Mouse (Mus musculus) liver, embryonic 16.5 days (tissue): Measurements from ENCODE around the gene Gramd1c. TPM values are rescaled to one million over a fixed set of nuclear protein-coding genes. Genes with fewer than 3 reads are reported as not detected.

Source experiments
- ATAC-seq: fragments of 200-750 bp; cut with Nextera tagmentation; 2 replicates; pipeline ENCODE4 v1.8.0; 2017; ENCODE audit warnings: low read depth, mild to moderate bottlenecking, moderate number of reproducible peaks, moderate library complexity
- H3K27ac ChIP-seq: fragments of 300-500 bp; sonication (generic); 2 replicates; pipeline ENCODE4 v1.5.1; 2014; ENCODE audit warnings: mild to moderate bottlenecking, low read length
- H3K27me3 ChIP-seq: fragments of 300-500 bp; sonication (generic); 2 replicates; pipeline ENCODE4 v1.6.1; 2014; ENCODE audit warnings: low read depth, low read length, mixed read lengths; ENCODE audit not compliant: control insufficient read depth, insufficient read depth
- H3K36me3 ChIP-seq: fragments of 300-500 bp; sonication (generic); 2 replicates; pipeline ENCODE4 v1.6.1; 2014; ENCODE audit warnings: mild to moderate bottlenecking; ENCODE audit not compliant: control insufficient read depth, insufficient read depth
- H3K4me1 ChIP-seq: fragments of 300-500 bp; sonication (generic); 2 replicates; pipeline ENCODE4 v1.6.1; 2014; ENCODE audit warnings: low read depth, low read length, mixed read lengths; ENCODE audit not compliant: control insufficient read depth
- H3K4me2 ChIP-seq: fragments of 300-500 bp; sonication (generic); 2 replicates; pipeline ENCODE4 v1.6.1; 2014; ENCODE audit warnings: low read depth, low read length, mixed read lengths
- H3K4me3 ChIP-seq: fragments of 300-500 bp; sonication (generic); 2 replicates; pipeline ENCODE4 v1.5.1; 2014; ENCODE audit warnings: low read depth, mild to moderate bottlenecking, low read length
- H3K9ac ChIP-seq: fragments of 300-500 bp; sonication (generic); 2 replicates; pipeline ENCODE4 v1.6.1; 2014; ENCODE audit warnings: low read depth, low read length
- H3K9me3 ChIP-seq: fragments of 300-500 bp; sonication (generic); replicated peaks from 2 replicates; pipeline ENCODE4 v1.6.1; 2016; ENCODE audit warnings: low read length; ENCODE audit not compliant: control insufficient read depth
- whole genome bisulfite sequencing: fragments of 180-500 bp; shearing (Covaris S2); extraction: QIAGEN DNeasy Blood & Tissue Kit; methylation state at CpG from one replicate; pipeline ENCODE4 v1.1.7; 2014; ENCODE audit not compliant: insufficient replicate concordance; 5-methylcytosine and 5-hydroxymethylcytosine counted together
- polyA plus RNA-seq: library from polyadenylated mRNA; unstranded; fragments of >200 nt; fragmentation: Nextera tagmentation; extraction: Ambion mirVana; gene quantifications from 2 replicates; pipeline ENCODE4 v1.2.1, GENCODE M21; 2015

The Gramd1c gene
- polyA plus RNA-seq, 1 experiment from 2014 or later: 4.3 TPM

DNA sequence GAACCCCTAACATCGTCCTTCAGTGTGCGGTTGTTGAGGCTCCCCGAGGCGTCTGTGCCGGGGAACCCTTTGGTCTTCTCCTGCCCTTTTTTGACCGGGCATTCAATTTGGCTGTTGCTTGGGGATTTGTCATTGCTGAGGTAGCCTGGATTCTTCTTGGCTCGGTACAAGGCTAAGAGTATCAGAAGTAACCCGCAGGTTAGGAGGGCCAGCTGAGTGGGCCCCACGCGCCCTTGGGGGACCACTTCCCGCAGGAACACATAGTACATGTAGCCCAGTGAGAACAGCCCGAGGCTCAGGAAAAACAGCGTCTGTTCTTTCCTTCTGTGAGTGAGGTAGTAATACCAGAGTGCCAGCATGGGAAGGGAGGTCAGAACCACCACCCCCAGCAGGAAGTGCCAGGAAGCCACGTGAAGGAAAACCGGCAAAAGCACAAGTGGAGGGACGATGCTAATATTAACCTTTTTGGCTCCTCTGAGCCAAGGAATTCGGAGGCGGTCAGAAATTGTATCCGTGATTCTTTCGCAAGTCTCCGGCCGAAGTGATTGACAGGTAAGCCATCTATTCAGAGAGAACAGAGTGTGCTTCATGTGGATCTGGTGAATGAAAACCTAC lies 89.4 kb downstream of the Gramd1c start:
- 70% methylated on average over 22 of the region's 22 CpGs for WGBS

DNA sequence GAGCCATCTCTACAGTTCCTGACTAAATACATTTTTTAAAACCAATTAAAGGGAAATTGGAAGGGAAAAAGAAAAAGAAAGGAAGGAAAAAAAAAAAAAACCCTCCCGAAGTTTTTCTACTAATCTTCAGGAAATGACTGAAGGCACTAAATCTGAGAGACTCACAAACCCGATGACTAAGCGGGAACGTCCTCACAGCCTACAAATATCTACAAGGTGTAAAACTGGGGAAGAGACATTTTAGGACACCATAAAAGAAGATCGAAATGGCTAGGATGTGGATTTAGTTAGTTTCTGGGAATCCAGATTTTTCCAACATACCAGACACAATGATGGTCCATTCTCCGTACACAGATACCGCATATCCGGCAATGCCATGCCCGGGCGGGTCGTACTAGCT lies 90.0 kb downstream of the Gramd1c start:
- ATAC-seq: no peak
- WGBS: 68% methylated on average over 11 of the region's 11 CpGs
- H3K4me2 ChIP-seq: no peak overlapping the region
- H3K36me3 ChIP-seq: no peaks in the 10 kb centered on the region
- no peaks in the 10 kb centered on the region for H3K4me1 ChIP-seq
- no peak overlapping the region for H3K4me3 ChIP-seq
- no peaks in the 10 kb centered on the region for H3K27me3 ChIP-seq
- no peaks in the 10 kb centered on the region for H3K9me3 ChIP-seq
- H3K9ac ChIP-seq: no peak overlapping the region
- H3K27ac ChIP-seq: no peak overlapping the region

More for the DNA sequence above, 89.4 kb downstream of the Gramd1c start:
- Histone ChIP-seq H3K27me3 (peaks cover under 1% of the 10 kb centered on the region), H3K4me3 (no peak overlapping the region), H3K4me1 (no peaks in the 10 kb centered on the region), H3K4me2 (no peak overlapping the region), H3K9me3 (no peaks in the 10 kb centered on the region), H3K36me3 (no peaks in the 10 kb centered on the region), H3K27ac (no peak overlapping the region), H3K9ac (no peak overlapping the region)
- no peak for ATAC-seq

DNA sequence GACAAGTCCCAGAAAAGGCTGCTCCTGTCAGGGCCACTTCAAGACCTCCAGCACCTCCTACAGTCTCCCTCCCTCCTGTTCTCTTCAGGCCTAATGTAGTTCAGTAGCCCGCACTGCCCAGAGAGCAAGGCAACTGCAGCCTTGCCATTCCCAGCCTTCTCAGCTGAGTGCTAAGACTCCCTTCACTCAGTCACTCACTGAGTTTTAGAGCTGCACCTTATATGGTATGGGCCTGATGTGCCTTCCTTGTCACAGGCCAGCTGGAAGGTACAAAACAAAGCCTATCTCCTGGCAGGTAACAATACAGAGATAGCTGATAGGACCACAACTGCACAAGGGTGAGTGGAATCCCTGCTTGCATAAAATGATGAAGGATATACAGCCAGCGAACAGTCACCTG lies 90.8 kb downstream of the Gramd1c start:
- Histone ChIP-seq H3K9ac (no peak overlapping the region), H3K36me3 (no peaks in the 10 kb centered on the region), H3K4me3 (no peak overlapping the region), H3K4me2 (no peak overlapping the region), H3K9me3 (no peaks in the 10 kb centered on the region), H3K27me3 (no peaks in the 10 kb centered on the region), H3K27ac (no peak overlapping the region), H3K4me1 (no peaks in the 10 kb centered on the region)
- ATAC-seq: no peak
- WGBS: 90% methylated on average over 2 of the region's 2 CpGs

DNA sequence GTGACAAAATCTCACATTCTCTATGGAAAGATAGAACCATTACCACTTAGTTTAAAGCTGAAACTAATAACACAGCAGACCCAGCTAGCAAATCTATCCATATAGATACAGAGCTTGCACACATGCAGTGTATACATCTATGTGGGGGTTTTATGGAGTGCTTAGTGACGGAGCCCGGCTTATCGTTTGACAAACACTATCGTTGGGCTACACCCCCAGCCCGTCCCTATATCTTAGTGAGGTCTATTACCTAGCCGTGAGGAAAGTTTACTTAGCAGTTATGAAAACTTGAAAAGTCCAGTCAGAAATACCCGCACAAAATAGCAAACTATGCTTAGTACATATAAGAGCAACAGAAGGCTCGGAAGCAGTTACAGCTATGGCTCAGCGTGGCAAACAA lies 91.4 kb downstream of the Gramd1c start:
- H3K9ac ChIP-seq: no peak overlapping the region
- 71% methylated on average over 9 of the region's 9 CpGs for WGBS
- no peak overlapping the region for H3K27ac ChIP-seq
- H3K4me3 ChIP-seq: no peak overlapping the region
- ATAC-seq: no peak
- no peaks in the 10 kb centered on the region for H3K4me1 ChIP-seq
- H3K4me2 ChIP-seq: no peak overlapping the region
- no peaks in the 10 kb centered on the region for H3K27me3 ChIP-seq
- H3K9me3 ChIP-seq: no peaks in the 10 kb centered on the region
- no peaks in the 10 kb centered on the region for H3K36me3 ChIP-seq

DNA sequence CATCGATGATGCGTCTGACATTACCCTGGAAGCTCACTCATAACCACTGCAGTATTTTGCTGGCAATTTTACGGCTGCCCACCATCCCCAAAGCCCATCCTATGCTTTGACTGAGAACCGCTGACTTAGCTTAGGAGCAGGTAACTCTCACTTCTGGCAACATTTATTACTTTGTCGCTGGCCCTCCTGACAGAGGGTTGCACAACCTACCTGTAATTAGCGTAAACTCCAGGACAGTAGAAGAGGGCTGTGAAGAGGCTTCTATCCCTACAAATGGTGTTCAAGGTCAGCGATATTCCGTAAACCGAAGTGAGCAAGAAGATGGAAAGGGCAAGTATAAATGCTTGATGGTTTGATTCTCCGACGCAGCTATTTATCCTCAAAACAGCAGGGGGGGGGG lies 92.0 kb downstream of the Gramd1c start:
- H3K4me3 ChIP-seq: no peak overlapping the region
- H3K27me3 ChIP-seq: no peaks in the 10 kb centered on the region
- ATAC-seq: no peak
- no peaks in the 10 kb centered on the region for H3K36me3 ChIP-seq
- H3K9ac ChIP-seq: no peak overlapping the region
- no peak overlapping the region for H3K27ac ChIP-seq
- no peaks in the 10 kb centered on the region for H3K9me3 ChIP-seq
- WGBS: 77% methylated on average over 11 of the region's 11 CpGs
- H3K4me1 ChIP-seq: peaks cover under 1% of the 10 kb centered on the region; the same call in 1 of the 2 replicates
- H3K4me2 ChIP-seq: no peak overlapping the region

DNA sequence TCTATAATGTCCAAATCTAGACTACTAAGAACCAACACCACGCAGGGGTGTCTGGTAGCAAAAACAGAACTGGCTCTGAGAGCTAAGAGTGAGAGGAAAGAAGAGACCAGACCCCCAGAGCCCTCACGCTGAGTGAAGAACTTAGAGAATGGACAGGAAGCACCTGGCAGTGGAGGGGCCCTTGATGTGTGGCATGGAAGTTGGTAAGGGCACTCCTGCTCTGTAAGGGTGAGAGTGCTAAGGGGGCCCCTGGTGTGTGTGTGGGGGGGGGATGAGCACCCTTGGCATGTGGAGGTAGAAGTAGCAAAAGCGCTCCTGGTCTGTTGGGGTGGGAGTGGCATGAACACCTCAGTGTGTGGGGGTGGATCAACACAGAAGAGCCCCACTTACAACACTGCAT lies 92.7 kb downstream of the Gramd1c start:
- Histone ChIP-seq H3K4me2 (no peak overlapping the region), H3K4me1 (peaks cover 2% of the 10 kb centered on the region; the same call in 1 of the 2 replicates), H3K36me3 (no peaks in the 10 kb centered on the region), H3K4me3 (no peak overlapping the region), H3K27ac (no peak overlapping the region), H3K9ac (no peak overlapping the region), H3K9me3 (no peaks in the 10 kb centered on the region), H3K27me3 (no peaks in the 10 kb centered on the region)
- 42% methylated on average over 3 of the region's 3 CpGs for WGBS
- ATAC-seq: no peak; the same call in 1 of the 2 replicates

DNA sequence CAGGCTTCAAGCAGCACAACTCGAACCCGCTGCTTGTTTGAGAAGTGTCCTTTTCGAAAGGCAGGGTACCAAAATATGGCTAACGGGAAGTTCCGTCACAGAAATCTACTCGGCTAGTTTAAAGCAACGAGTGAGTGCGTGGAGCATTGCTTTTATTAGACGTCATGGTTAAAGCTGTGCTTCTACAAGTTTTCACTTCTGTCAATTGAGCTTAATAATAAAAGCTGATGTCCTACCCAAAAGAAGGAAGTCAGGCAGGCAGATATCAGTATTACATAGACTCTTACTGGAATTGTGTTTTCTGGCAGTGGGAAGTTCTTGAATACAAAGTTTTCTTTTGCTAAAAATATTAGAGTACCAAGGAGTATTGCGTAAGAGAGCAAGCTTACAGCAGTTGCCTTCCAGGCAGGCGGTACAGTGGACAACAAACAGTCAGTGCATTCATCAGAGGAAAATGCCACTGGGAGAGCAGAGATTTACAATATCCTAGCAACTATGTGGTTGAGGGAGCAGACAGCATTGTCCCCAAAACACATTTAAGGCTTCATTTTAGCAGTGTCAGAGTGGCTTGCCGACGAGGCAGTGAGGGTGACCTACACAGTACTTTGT lies 97.3 kb downstream of the Gramd1c start:
- 71% methylated on average over 13 of the region's 13 CpGs for whole genome bisulfite sequencing
- Histone ChIP-seq H3K27ac (no peak overlapping the region), H3K4me2 (no peak overlapping the region), H3K36me3 (no peaks in the 10 kb centered on the region), H3K27me3 (no peaks in the 10 kb centered on the region), H3K4me3 (no peak overlapping the region), H3K4me1 (peaks cover 2% of the 10 kb centered on the region; the same call in 1 of the 2 replicates), H3K9ac (no peak overlapping the region), H3K9me3 (no peaks in the 10 kb centered on the region)
- ATAC-seq: no peak

DNA sequence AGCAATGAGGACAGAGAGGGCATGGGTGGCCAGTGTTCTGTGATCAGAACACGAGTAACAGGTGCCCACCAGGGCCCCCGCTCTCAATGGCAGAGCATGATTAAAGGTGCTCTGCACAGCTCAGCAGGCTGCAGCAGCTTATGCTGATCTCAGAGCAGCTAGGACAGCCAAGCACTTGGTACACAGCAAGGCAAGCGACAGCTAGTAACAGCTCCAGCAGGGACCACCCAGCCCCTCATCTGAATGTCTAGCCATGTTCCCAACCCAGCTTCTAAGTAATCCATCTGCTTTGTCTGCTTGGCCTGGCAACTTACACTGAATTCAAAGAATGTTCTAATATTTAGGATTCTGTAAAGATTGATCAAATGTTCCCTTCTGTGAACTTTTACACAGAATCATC lies 99.4 kb downstream of the Gramd1c start:
- Histone ChIP-seq H3K9me3 (no peaks in the 10 kb centered on the region), H3K36me3 (no peaks in the 10 kb centered on the region), H3K4me2 (no peak overlapping the region), H3K4me3 (no peak overlapping the region), H3K4me1 (peaks cover 2% of the 10 kb centered on the region; the same call in 1 of the 2 replicates), H3K27me3 (no peaks in the 10 kb centered on the region), H3K27ac (no peak overlapping the region), H3K9ac (no peak overlapping the region)
- ATAC-seq: no peak
- 66% methylated on average over 3 of the region's 3 CpGs for WGBS

DNA sequence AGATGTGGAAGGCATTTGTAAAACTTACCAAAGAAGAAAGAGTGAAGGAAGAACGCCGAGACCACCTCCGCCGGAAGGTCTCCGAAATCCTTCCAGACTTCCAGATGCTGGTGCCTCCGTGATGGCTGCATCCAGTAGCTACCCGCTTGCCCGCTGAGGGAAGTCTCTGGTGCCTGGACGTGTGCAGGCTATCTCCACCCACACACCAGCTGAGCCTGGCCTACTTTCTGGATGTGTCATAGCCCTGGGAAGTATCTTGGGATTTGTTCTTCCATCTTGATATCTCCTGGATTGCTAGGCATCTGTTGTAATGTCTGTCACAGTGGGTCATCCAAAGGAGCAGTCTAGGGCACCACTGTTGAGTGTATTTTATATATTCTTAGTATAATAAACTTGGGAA lies 99.9 kb downstream of the Gramd1c start:
- Histone ChIP-seq H3K4me1 (peaks cover 2% of the 10 kb centered on the region; the same call in 1 of the 2 replicates), H3K9me3 (no peaks in the 10 kb centered on the region), H3K4me3 (no peak overlapping the region), H3K36me3 (no peaks in the 10 kb centered on the region), H3K27me3 (no peaks in the 10 kb centered on the region), H3K9ac (no peak overlapping the region), H3K4me2 (no peak overlapping the region), H3K27ac (no peak overlapping the region)
- 87% methylated on average over 9 of the region's 9 CpGs for WGBS
- no peak for ATAC-seq
